Mouse (Mus musculus): Measurements from ENCODE around the gene Bfar. TPM values are rescaled to one million over a fixed set of nuclear protein-coding genes. Genes with fewer than 3 reads are reported as not detected.

Gene Bfar
- polyA plus RNA-seq (2015; fragmentation: Illumina TruSeq; extraction: RNeasy Lipid Tissue Mini Kit (QIAGEN cat#74804); ENCODE audit: low read depth, low replicate concordance): 43.0 TPM

DNA sequence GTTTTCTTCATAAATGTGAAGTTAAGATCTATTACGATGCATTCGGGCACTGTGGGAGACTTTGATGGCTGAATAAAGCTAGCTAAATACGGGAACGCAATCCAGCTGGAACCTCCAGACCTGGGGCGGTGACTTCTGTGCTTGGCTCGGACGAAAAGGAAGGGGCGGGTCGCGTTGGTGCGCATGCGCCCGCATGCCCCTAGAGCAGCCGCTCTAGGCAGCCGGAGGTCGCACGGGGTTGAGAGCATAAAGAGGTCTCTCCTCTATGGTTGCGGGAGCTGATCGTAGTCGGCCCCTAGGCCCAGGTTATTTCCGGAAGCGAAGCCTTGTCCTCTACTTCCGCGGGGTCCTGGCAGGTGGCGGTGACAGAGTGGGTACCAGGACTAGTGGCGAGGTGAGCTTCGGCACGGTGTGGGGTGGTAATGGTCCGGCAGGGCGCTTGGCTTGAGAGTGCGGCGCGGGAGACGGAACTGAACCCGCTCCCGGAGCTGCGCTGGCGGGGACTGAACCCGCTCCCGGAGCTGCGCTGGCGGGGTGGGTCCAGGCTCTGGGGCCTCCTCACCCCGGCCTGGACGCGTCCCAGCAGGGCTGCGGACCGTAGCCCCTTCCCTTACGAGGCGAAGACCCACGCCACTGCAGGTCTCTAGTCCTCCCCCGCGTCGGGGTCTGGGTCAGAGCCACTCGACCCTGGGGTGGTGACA is at the start of gene Bfar, which contains the start of gene 3110001I22Rik:
Gene Bfar (plus strand): TSS at position 174 of the 701 bp plus-strand sequence.
Gene 3110001I22Rik (plus strand): TSS at position 245 of the 701 bp plus-strand sequence.

DNA sequence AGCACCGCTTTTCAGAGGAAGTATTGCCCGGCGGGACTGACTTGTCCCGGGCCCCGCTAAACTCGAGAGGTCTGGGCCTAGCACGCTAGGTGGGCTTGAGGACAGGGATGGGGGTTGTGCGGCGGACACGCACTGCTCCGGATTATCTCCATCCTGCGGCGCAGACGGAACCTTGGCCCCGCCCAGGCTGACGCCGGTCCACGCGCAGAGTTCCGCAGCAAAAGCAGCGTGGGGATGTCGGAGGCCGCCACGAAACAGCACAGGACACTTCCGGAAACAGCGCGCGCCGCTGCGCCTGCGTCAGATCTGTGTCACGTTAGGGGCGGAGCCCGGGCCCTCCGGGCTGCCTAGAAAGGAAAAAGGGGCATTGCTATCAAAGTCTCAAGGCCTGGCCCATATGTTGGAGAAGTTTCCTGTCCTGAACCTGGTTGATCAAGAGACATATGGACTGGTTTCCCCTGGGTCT is 3.7 kb upstream of the Bfar start, which contains the start of gene Parn:
Gene Parn (minus strand): TSS at position 293 of the 466 bp plus-strand sequence.

DNA sequence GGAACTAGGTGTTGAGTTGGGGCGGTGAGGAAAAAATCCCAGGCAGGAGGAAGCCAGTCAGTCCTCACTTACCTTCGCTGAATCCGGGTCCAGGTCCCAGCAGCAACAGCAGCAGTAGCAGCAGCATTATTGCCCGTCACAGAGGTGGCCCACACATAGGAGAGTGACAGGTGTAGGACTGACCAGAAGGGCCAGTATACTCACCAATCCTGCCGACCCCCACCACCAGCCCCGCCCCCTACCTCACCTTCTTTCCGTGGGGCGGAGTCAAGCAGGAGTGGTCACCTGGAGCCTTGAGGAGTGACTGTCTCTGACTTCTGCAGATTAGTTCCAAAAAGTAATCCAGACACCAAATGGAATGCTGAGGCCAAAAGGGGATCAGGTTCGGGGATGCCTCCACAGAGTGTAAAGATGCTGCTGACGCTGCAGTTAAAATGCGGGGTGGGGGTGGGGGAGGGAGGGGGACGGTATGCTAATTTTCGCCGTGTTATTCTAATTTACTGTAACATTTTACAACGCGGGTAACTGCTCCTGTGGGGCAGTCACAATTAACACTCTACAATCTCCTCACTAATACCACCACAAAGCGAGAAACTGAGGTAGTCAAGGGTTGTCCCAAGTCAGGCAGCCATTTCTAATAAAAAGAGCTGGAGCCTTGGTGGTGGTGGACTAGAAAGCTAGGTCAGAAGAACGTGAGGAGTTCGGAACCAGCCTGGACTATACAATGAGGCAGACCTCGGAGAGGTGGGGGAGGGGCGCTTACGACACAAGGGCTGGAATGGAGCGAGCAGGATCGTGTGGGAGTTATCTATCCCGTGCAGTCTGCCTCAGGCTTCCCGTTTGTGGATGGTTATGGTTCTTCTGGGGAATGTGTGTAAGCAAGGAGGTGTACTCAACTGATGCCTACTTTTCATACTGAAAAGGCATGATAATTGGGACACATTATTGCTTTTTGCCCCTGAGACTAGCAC is 58.9 kb downstream of the Bfar start, which contains the start of gene Pla2g10:
Gene Pla2g10 (minus strand): TSS at position 699 of the 971 bp plus-strand sequence.

Other genes starting within 250 kb of the Bfar start
- gene Parn, start 3.7 kb upstream of the Bfar start, polyA plus RNA-seq (2015; fragmentation: Illumina TruSeq; extraction: RNeasy Lipid Tissue Mini Kit (QIAGEN cat#74804); ENCODE audit: low read depth, low replicate concordance): 23.1 TPM
- 2.9 TPM for gene 3110001I22Rik, start 71 bp downstream of the Bfar start, polyA plus RNA-seq (2015; fragmentation: Illumina TruSeq; extraction: RNeasy Lipid Tissue Mini Kit (QIAGEN cat#74804); ENCODE audit: low read depth, low replicate concordance)
- not detected for gene Pla2g10, start 59.1 kb downstream of the Bfar start, polyA plus RNA-seq (2015; fragmentation: Illumina TruSeq; extraction: RNeasy Lipid Tissue Mini Kit (QIAGEN cat#74804); ENCODE audit: low read depth, low replicate concordance)
- 41.2 TPM for gene Rrn3, start 108.8 kb downstream of the Bfar start, polyA plus RNA-seq (2015; fragmentation: Illumina TruSeq; extraction: RNeasy Lipid Tissue Mini Kit (QIAGEN cat#74804); ENCODE audit: low read depth, low replicate concordance)
- 149 TPM for gene Ntan1, start 147.0 kb downstream of the Bfar start, polyA plus RNA-seq (2015; fragmentation: Illumina TruSeq; extraction: RNeasy Lipid Tissue Mini Kit (QIAGEN cat#74804); ENCODE audit: low read depth, low replicate concordance)
- 74.0 TPM for gene Pdxdc1, start 231.3 kb downstream of the Bfar start, polyA plus RNA-seq (2015; fragmentation: Illumina TruSeq; extraction: RNeasy Lipid Tissue Mini Kit (QIAGEN cat#74804); ENCODE audit: low read depth, low replicate concordance)
- gene Mpv17l, start 231.3 kb downstream of the Bfar start, polyA plus RNA-seq (2015; fragmentation: Illumina TruSeq; extraction: RNeasy Lipid Tissue Mini Kit (QIAGEN cat#74804); ENCODE audit: low read depth, low replicate concordance): 83.7 TPM

Data from brain, adult 10 weeks (tissue).